Mouse (Mus musculus) CH12.LX (cell line): ENCODE measurements around the gene Itih4. TPM values are rescaled to one million over a fixed set of nuclear protein-coding genes. Genes with fewer than 3 reads are reported as not detected.

ENCODE experiments used
- DNase-seq: peaks from one replicate; pipeline ENCODE4 v3.0.0-alpha.2; 2013; ENCODE audit errors: extremely low read depth
- H3K27ac ChIP-seq: 2 replicates; pipeline ENCODE4 v1.5.1; 2012; ENCODE audit warnings: low read depth, mild to moderate bottlenecking, control low read depth, moderate library complexity; ENCODE audit not compliant: insufficient read depth
- H3K27me3 ChIP-seq: replicated peaks from 2 replicates; pipeline ENCODE3; 2012; ENCODE audit warnings: inconsistent platforms
- H3K36me3 ChIP-seq, 2 experiments: replicated peaks in 1 of 2; 2 replicates each; pipeline versions ENCODE3 to v1.6.1; 2012; ENCODE audit warnings: inconsistent platforms in 1 of 2, low read length in 1 of 2, mild to moderate bottlenecking in 1 of 2, mixed read lengths in 1 of 2, moderate library complexity in 1 of 2; ENCODE audit not compliant: control insufficient read depth in 1 of 2, insufficient read depth in 1 of 2
- H3K4me1 ChIP-seq, 2 experiments: 2 replicates each; pipeline ENCODE4 v1.6.1; 2012; ENCODE audit warnings: inconsistent platforms in 1 of 2, moderate library complexity in 1 of 2; ENCODE audit not compliant: insufficient read depth in 2 of 2, control insufficient read depth in 1 of 2
- H3K4me2 ChIP-seq: 2 replicates; pipeline ENCODE4 v1.6.1; 2012; ENCODE audit warnings: low read depth, mild to moderate bottlenecking, control low read depth; ENCODE audit not compliant: poor library complexity, insufficient read depth, severe bottlenecking
- H3K4me3 ChIP-seq, 3 experiments: fragments of 150-350 bp in 1 of 3; sonication (generic) in 1 of 3; replicated peaks in 1 of 3; 2 replicates each; pipeline versions ENCODE3 to v1.5.1; 2011 to 2012; ENCODE audit warnings: low read depth in 2 of 3, low read length in 2 of 3, mild to moderate bottlenecking in 2 of 3, moderate library complexity in 2 of 3, control low read depth in 1 of 3, improper control_type of control experiment in 1 of 3, inconsistent platforms in 1 of 3, mixed read lengths in 1 of 3; ENCODE audit not compliant: poor library complexity in 1 of 3
- H3K79me2 ChIP-seq: replicated peaks from 2 replicates; pipeline ENCODE4 v1.6.1; 2012; ENCODE audit warnings: mild to moderate bottlenecking, moderate library complexity; ENCODE audit not compliant: control insufficient read depth, poor library complexity, insufficient read depth, severe bottlenecking; ENCODE audit errors: extremely low read depth
- H3K9ac ChIP-seq: 2 replicates; pipeline ENCODE4 v1.6.1; 2012; ENCODE audit warnings: low read depth, mild to moderate bottlenecking, control low read depth, moderate library complexity; ENCODE audit not compliant: insufficient read depth
- H3K9me3 ChIP-seq: replicated peaks from 2 replicates; pipeline ENCODE3; 2012; ENCODE audit warnings: low read length, inconsistent platforms, mixed read lengths
- BHLHE40 ChIP-seq: IDR thresholded peaks from 2 replicates; pipeline ENCODE4 v1.6.1; 2011; ENCODE audit warnings: mild to moderate bottlenecking, low read depth, low read length, improper control_type of control experiment
- CHD1 ChIP-seq: IDR thresholded peaks from 2 replicates; pipeline ENCODE4 v1.6.1; 2012; ENCODE audit warnings: low read depth, low read length, improper control_type of control experiment, inconsistent platforms
- CHD2 ChIP-seq: IDR thresholded peaks from 2 replicates; pipeline ENCODE4 v1.6.1; 2011; ENCODE audit warnings: low read length, improper control_type of control experiment
- ELF1 ChIP-seq: IDR thresholded peaks from 2 replicates; pipeline ENCODE4 v1.6.1; 2014; ENCODE audit warnings: low read depth, mild to moderate bottlenecking, inconsistent platforms, low read length, improper control_type of control experiment
- EP300 ChIP-seq: IDR thresholded peaks from 2 replicates; pipeline ENCODE4 v1.6.1; 2011; ENCODE audit warnings: low read length, improper control_type of control experiment
- HCFC1 ChIP-seq: IDR thresholded peaks from 2 replicates; pipeline ENCODE4 v1.6.1; 2012; ENCODE audit warnings: low read depth, mild to moderate bottlenecking, inconsistent platforms, low read length, improper control_type of control experiment
- KAT2A ChIP-seq: IDR thresholded peaks from 2 replicates; pipeline ENCODE4 v1.6.1; 2012; ENCODE audit warnings: low read length, improper control_type of control experiment, inconsistent platforms; ENCODE audit not compliant: insufficient replicate concordance
- MAZ ChIP-seq: IDR thresholded peaks from 2 replicates; pipeline ENCODE4 v1.6.1; 2012; ENCODE audit warnings: low read depth, mild to moderate bottlenecking, inconsistent platforms, low read length, improper control_type of control experiment, moderate library complexity
- NRF1 ChIP-seq: IDR thresholded peaks from 2 replicates; pipeline ENCODE4 v1.6.1; 2014; ENCODE audit warnings: low read depth, mild to moderate bottlenecking, inconsistent platforms, low read length, improper control_type of control experiment, moderate library complexity
- POLR2AphosphoS2 ChIP-seq: IDR thresholded peaks from 2 replicates; pipeline ENCODE4 v1.6.1; 2011; ENCODE audit warnings: low read depth, low read length, improper control_type of control experiment
- RCOR1 ChIP-seq: conservative IDR thresholded peaks from 2 replicates; pipeline ENCODE4 v1.6.1; 2012; ENCODE audit warnings: low read depth, mild to moderate bottlenecking, inconsistent platforms, low read length, improper control_type of control experiment
- SIN3A ChIP-seq: IDR thresholded peaks from 2 replicates; pipeline ENCODE4 v1.6.1; 2012; ENCODE audit warnings: low read length, improper control_type of control experiment, inconsistent platforms
- SMC3 ChIP-seq: IDR thresholded peaks from 2 replicates; pipeline ENCODE4 v1.6.1; 2011; ENCODE audit warnings: low read depth, low read length, improper control_type of control experiment
- TBP ChIP-seq: conservative IDR thresholded peaks from 2 replicates; pipeline ENCODE4 v1.6.1; 2011; ENCODE audit warnings: low read depth, low read length, improper control_type of control experiment
- TCF12 ChIP-seq: IDR thresholded peaks from 2 replicates; pipeline ENCODE4 v1.6.1; 2014; ENCODE audit warnings: low read depth, mild to moderate bottlenecking, inconsistent platforms, low read length, improper control_type of control experiment
- UBTF ChIP-seq: IDR thresholded peaks from 2 replicates; pipeline ENCODE4 v1.6.1; 2012; ENCODE audit warnings: low read depth, mild to moderate bottlenecking, inconsistent platforms, low read length, improper control_type of control experiment, moderate library complexity
- USF1 ChIP-seq: IDR thresholded peaks from 2 replicates; pipeline ENCODE4 v1.6.1; 2014; ENCODE audit warnings: low read depth, mild to moderate bottlenecking, inconsistent platforms, low read length, improper control_type of control experiment
- USF2 ChIP-seq: conservative IDR thresholded peaks from 2 replicates; pipeline ENCODE4 v1.6.1; 2011; ENCODE audit warnings: low read depth, low read length, improper control_type of control experiment
- ZC3H11A ChIP-seq: IDR thresholded peaks from 2 replicates; pipeline ENCODE4 v1.6.1; 2012; ENCODE audit warnings: low read depth, mild to moderate bottlenecking, inconsistent platforms, low read length, improper control_type of control experiment
- ZNF384 ChIP-seq: IDR thresholded peaks from 2 replicates; pipeline ENCODE4 v1.6.1; 2012; ENCODE audit warnings: low read depth, low read length, improper control_type of control experiment, inconsistent platforms
- dilution Hi-C: fragments of 300-500 bp; cut with MboI; formaldehyde crosslinking; loops from 2 replicates; pipeline ENCODE4 v1.14.3; 2020; ENCODE audit warnings: low sequenced_read_pairs; ENCODE audit not compliant: extremely low pct_unique_long_range_greater_than_20kb, extremely low pct_ligation_motif_present
- in situ Hi-C: fragments of 300-500 bp; cut with MboI; formaldehyde crosslinking; loops from 3 replicates; pipeline ENCODE4 v1.14.3; 2019; ENCODE audit warnings: low sequenced_read_pairs, low pct_ligation_motif_present, low pct_unique_long_range_greater_than_20kb, mixed read lengths
- polyA plus RNA-seq: library from polyadenylated mRNA; unstranded; fragments of >175 nt; gene quantifications from 2 replicates; pipeline ENCODE4 v1.2.1, GENCODE M21; 2012; ENCODE audit warnings: low read depth; ENCODE audit not compliant: insufficient read length
- total RNA-seq, 2 experiments: library from RNA; depleted of rRNA; stranded (reverse); fragments of 300-350 nt in 1 of 2; fragments of >200 nt in 1 of 2; gene quantifications; 2 replicates each; pipeline ENCODE4 v1.2.3; 2012 to 2014

Gene Itih4
- total and polyA plus RNA-seq, 3 experiments: not detected

DNA sequence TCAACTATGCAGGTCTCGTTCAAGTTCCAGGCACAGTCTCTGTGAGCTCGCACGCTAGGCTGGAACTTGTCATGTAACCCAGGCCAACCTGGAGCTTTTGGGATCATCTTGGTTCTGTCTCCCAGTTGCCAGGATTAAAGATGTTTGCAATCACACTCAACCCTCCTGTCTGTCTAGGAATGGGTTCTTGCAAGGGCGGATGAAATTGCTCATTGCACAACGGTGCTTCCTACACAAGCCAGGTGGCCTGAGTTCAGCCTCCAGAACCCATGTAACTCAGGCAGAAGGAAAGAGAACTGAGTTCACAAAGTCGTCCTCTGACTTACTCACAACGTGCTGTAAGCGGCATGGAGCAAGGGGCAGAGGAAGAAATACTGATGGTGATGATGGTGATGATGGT is 24.9 kb downstream of the Itih4 start:
- no peak overlapping the region for H3K4me2 ChIP-seq
- no peak overlapping the region for H3K27ac ChIP-seq
- H3K79me2 ChIP-seq: no peaks in the 10 kb centered on the region
- H3K27me3 ChIP-seq: no peaks in the 10 kb centered on the region
- H3K9me3 ChIP-seq: no peaks in the 10 kb centered on the region
- in situ Hi-C loops (no loop called here), dilution Hi-C loops (no loop called here)
- no peak overlapping the region for H3K9ac ChIP-seq
- H3K4me3 ChIP-seq: no peak overlapping the region
- TF ChIP-seq CHD2 (no peak), EP300 (no peak), ZC3H11A (no peak), KAT2A (no peak), TBP (no peak), TCF12 (no peak), NRF1 (no peak), POLR2AphosphoS2 (no peak), ZNF384 (no peak), SMC3 (no peak), HCFC1 (no peak), USF2 (no peak), BHLHE40 (no peak), UBTF (no peak)
- TF ChIP-seq, all 38 proteins: peak for 0
- Histone ChIP-seq H3K4me1 (peaks cover 4 to 14% of the 10 kb centered on the region in 2 experiments), H3K36me3 (no peaks in the 10 kb centered on the region)
- DNase-seq: no peak

DNA sequence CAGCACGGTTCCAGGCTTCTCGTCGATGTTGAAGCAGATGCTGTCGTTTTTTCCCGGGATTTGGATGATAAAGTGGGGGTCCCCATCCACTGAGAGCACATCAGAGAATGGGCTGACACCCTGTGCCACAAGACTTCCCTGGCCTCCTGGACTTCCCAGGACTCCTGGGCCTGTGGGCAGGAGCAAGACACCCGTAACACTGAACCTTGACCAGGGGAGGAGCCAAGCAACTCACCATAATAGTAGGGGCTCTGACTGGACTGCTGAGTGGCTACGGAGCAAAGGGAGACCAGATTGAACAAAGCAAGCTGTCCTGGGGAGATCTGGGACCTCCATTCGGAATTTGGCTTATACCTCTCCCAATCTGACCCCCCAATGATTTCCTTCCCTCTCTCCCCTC is 26.4 kb downstream of the Itih4 start:
- no peak for TF ChIP-seq TBP
- no peak for TF ChIP-seq USF2
- TF ChIP-seq EP300: no peak
- no peak for TF ChIP-seq USF1
- no peak for TF ChIP-seq MAZ
- TF ChIP-seq SIN3A: no peak
- no peak for TF ChIP-seq CHD1
- TF ChIP-seq TCF12: no peak
- TF ChIP-seq RCOR1: no peak
- TF ChIP-seq ELF1: no peak
- no peaks in the 10 kb centered on the region for H3K9me3 ChIP-seq
- no peak overlapping the region for H3K9ac ChIP-seq
- DNase-seq: no peak
- no peak overlapping the region for H3K4me2 ChIP-seq
- no peak overlapping the region for H3K27ac ChIP-seq
- H3K36me3 ChIP-seq: no peaks in the 10 kb centered on the region
- dilution Hi-C loops: no loop called here
- H3K4me3 ChIP-seq: no peak overlapping the region
- H3K79me2 ChIP-seq: no peaks in the 10 kb centered on the region
- peaks cover 2% of the 10 kb centered on the region for H3K27me3 ChIP-seq
- peaks cover 4 to 14% of the 10 kb centered on the region in 2 experiments for H3K4me1 ChIP-seq
- in situ Hi-C loops: no loop called here
